Mouse (Mus musculus): Measurements from ENCODE around the gene Foxn3.

Foxn3 gene

DNA sequence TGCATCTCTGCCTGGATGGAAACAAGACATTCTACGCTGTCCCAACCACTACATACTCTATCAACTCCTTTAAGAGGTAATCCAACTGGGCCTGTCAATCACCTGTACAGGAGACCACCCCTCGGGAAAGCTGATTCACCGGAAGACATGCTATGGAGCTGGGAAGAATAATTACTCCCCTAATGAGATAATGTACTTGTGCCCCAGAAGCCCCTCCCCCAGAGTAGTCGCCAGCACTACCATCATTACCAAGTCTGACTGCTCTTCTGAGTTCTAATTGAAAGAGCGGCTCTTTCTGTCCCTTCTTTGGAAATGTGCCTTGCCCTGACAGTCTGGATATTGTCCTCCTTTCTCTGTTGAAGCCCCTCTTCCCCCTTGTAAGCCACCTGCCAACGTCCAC, 183.3 kb downstream of the Foxn3 start:
- DNase-seq, result no peak

DNA sequence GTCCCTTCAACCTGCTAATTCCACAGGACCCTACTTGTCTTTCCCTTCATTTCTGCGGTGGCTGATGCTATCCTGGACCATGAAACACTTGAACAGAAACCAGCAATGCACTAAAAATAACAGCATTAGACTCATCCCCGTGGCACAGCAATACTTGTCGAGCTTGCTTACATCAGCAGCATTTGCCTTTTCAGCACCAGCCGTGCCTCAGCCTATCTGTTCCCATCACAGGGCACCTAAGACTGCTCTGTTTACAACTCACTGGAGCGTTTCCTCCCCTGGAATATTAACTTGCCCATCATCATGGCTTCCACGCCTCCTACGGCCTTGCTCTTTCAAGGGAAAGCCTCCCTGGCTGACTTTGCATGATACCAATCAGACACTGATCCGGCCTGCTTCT, 185.1 kb downstream of the Foxn3 start:
- DNase-seq, result no peak

DNA sequence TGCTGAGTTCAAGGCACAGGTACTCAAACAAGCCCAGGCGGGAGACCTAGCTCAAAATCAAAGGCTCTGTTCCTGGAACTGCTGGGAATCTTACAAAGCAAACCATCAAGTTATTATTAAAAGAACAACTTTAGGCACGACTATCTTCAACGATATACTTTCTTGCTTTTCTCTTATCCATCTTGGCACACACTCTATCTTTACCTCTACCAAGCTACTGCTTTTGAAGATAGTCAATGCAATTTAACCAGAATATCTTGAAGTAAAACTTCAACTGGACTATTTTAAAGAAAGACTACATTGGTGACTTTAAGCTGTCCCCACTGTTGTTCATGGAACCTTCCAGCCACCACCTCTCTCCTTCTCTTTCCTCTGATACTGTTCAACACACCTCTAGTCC, 185.7 kb downstream of the Foxn3 start:
- DNase-seq, result no peak

DNA sequence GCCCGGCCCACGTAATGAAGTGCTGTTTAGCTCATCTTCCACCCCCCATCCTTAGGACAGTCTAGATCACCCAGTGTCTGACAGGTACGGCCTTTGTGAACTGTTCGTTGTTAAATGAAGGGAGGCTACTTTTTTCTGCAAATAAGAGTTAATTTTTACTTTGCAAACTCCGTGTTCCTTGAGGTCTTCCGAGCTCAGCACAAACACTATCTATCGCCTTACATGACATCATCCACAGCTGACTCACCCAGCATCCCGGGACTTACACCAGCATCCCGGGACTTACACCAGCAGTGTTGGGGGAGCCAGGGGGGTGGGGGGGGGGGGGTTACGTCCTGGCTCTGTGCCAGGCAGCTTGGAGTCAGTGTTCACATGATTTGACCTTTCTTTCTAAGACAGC, 186.3 kb downstream of the Foxn3 start:
- DNase-seq, result peak; percentile 89

- no peak for DNase-seq
Measured at GRCm38 (mm10) chr12:99375878-99376454, 187.4 kb downstream of the Foxn3 start.

GRCm38 (mm10) chr12:99375426-99375825, 188.0 kb downstream of the Foxn3 start:
- no peak for DNase-seq

DNA sequence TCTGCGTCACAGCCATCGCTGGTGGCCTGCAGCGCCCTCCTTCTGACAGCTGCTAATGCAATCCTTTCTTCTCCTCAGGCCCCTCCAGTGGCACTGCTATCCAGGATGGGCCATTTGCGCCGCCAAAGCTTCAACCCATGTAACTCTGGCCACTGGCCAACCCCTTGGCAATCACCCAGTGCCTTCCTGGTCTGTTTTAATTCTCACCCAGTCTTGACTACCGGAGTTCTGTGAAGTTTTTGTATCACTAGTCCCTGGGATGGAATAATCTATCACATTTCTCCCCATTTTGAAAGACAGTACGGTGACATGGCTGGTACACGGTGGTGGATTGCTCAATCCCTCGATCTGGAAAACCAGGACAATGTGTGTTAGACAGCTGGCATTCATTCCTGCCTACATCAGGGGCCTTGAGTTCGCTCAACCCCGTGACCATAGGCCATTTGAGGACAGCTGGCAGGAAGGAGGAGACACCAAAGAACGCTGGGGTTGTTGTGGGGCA, 189.2 kb downstream of the Foxn3 start:
- peak; percentile 98 for DNase-seq

DNA sequence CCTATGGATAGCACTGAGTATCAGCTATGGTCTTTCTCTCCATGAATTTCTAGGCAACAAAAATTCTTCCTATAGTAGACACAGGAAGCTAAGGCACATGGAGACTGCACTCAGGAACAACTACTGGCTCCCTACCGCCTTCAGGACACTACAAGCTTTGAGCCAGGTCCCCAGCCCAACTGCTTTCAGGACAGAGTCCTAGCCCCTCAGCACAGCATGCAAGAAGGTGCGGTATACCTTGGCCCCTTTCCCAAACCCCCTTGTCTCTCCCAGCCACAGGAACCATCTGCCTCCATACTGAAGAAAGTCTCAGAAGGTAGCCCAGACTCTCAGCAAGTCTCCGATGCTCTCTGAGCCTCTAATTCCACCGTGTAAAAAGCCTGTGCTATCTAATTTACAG, 189.8 kb downstream of the Foxn3 start:
- no peak for DNase-seq

GRCm38 (mm10) chr12:99371500-99371899, 191.9 kb downstream of the Foxn3 start:
- no peak for DNase-seq

DNA sequence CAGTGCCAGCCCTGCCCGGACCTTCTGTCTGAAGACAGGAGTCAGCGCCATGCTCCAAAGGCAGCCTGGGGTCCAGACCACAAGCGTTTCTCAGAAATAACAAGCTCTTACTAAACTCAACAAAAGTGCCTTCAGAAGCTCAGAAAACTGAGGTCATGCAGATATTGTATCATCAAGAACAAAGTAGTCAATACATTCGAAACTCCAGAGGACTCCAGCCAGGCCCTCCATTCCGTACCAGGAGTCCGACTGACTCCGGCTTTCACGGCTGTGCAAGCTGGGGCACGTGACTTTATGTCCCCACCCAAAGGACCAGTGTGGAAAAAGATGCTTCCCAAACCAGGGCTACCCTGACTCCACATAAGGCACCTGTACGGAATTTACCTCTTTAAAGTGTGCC, 195.1 kb downstream of the Foxn3 start:
- no peak for DNase-seq

GRCm38 (mm10) chr12:99365999-99366398, 197.4 kb downstream of the Foxn3 start:
- DNase-seq, result no peak

GRCm38 (mm10) chr12:99364201-99364600, 199.2 kb downstream of the Foxn3 start:
- DNase-seq, result no peak

- peak; percentile 98 for DNase-seq
Measured at GRCm38 (mm10) chr12:99363024-99363423, 200.4 kb downstream of the Foxn3 start.

DNA sequence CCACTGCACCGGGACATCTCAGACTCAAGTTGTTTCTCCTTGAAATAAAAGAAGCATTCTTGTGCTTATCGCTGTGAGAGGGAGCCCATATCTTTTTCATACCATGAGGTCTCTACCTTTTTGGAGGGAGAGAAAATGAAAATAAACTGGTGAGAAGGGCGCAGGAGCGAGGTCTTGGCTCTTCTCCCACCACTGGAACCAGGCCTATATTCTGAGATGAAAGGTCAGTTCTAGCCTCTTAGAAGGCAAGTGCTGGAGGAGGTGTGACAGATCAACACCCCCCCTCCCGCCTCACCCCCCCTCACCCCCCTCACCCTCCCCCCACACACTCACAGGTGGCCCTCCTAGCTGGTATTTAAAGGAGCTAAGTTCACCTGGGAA, 201.6 kb downstream of the Foxn3 start:
- DNase-seq, result no peak

DNA sequence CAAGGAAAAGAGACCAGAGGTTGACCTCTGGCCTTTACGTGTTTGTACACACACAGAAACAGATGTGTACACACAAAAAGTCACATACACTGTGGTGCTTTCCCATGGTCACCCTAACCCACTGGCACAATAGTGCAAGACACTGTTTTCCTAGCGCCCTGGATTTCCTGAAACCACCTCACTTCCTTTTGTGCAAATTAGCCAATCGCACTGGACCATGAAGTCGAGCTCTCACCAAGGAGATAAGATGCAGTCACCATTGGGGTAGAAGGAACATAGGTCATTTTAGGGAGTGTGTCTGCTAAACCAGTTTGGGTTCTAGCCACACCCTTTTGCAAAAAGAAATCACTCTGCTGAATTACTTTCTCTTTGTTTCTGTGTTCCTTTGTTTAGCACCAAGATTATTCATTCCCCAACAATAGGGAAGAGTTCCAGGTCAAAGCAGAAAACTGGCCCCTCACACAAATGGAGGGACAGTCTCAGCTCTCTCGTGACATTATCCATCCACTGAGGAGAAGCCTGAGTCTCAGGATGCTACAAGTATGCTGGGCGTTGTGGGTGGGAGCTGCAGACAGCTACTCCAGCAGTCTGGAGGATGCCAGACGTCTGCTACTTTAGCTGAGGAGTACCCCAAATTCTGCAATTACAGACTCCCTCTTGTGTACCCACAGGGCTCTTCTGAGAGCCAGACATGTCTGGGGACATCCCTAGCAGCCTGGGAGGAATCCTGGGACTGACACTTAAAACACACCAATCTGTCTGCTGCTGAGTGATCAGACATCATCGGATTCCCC, 202.2 kb downstream of the Foxn3 start:
- no peak for DNase-seq

- DNase-seq, result no peak
Measured at GRCm38 (mm10) chr12:99358698-99359097, 204.7 kb downstream of the Foxn3 start.

DNA sequence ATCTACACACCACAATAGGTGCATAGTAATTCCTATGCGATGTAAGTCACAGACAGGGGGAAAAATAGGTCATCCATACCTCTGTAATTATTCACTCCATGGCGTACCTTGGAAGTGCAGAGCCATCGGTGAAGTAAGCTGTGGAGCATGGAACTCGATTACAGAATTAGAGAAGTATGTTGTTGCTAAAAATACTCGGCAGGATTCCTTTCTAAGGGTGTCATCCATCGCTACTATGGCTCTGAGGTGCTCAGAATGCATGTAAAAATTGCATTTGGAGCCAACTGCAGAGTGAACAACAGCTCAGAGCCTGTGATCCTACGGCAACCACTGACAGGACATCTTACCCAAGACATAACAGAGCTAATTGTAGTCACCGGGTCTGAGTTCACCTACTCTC, 206.7 kb downstream of the Foxn3 start:
- DNase-seq, result no peak

DNA sequence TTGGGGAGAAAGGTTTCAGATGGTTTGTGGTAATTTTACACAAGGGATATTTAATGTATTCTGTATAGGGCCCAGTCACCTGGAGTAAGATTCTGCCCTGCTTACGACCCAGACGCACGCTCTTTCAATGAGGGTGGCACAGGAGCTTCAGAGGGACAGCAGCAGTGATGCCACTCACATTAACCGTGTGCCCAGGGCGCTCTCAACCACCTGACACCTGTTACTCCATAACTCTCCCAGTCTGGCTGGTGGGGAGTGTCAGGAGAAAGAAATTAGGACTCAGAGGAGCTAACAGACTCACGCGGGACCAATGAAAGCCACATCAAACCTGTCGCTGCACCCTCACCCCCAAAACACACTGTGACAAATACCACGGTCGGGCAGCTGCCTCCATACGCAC, 209.7 kb downstream of the Foxn3 start:
- no peak for DNase-seq

DNA sequence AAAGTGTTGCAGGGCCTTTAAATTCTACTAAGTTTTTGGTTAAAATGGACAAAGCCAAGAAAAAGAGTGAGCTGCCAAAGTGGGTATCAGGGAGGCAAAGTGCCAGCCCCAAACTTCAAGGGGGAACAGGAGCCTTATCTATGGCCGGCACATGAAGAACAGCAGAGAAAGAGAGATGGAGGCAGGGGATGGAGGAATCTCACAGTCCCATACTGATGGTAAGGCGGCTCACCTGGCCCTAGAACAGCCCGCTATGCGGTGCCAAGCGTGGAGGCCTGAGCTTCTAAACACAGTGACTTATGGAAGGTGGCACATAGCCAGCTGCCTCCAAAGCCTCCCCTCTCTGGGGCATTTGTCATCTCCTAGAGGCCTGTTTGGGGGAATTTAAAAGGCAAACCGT, 210.8 kb downstream of the Foxn3 start:
- DNase-seq, result peak; percentile 93

DNA sequence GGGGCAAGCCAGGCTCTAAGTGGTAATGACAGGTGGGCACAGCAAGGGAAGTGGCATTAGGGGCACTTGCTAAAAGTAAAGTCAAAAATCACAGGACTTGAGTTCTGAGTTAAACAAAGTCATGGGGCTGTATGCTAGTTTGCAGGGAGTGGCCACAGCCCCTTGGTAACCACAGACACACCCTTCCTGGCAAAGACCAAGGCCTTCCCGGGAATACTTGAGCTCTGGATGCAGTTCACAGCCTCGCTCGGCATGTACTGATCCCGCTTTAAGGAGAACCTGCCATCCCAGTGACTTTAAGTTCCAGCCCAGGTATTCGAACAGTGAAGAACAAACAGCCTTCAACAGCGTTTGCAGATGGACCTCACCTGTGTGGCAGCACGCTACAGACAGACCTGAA, 211.2 kb downstream of the Foxn3 start:
- peak; percentile 97 for DNase-seq

- no peak for DNase-seq
Measured at GRCm38 (mm10) chr12:99351731-99352130, 211.7 kb downstream of the Foxn3 start.

- no peak for DNase-seq
Measured at GRCm38 (mm10) chr12:99349650-99349997, 213.8 kb downstream of the Foxn3 start.

DNA sequence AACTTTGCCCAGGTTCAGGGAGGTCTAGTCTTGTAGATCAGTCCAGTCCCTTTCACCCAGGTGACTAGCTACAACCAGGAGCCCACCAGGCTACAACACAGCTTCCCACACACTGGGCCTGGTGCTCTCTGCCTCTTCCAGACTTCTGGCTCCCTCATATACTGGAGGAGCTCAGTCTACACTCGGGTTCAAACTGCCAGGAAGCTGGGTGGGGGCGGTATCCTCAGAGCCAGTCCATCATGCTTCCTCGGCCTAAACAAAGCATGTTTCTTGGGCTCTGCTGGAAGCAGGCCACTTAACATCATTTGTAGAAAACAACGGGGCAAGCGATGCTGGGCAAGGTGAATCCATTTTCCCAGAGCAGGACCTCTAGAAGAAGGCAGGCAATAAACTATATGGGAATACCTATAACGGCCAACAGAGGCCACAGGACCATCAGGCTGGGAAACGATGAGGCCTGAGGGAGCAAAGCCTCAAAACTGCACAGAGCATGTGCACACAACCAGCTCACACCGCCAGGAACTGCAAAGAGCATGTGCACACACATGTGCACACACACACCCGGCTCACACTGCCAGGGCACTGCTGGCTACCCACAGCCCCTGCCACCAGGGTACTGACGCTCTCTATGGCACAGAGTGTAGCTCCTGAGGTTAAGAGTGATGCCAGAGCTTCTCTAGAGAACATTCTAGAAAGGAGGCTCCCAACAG, 214.3 kb downstream of the Foxn3 start:
- DNase-seq, result no peak

GRCm38 (mm10) chr12:99347512-99347911, 215.9 kb downstream of the Foxn3 start:
- DNase-seq, result peak; percentile 80

Measured in heart, adult 11 months (tissue).